Mouse (Mus musculus) layer of hippocampus, adult 2 months (tissue): ENCODE results near the gene Prss42. TPM values are rescaled to one million over a fixed set of nuclear protein-coding genes. Genes with fewer than 3 reads are reported as not detected.
"Not testable (repeated sequence)": the region's sequence is repeated elsewhere in the genome, so short reads cannot be mapped to it uniquely, and the experiment has no call there.

Source experiments
- DNase-seq, 2 experiments: peaks; one replicate each; pipeline ENCODE4 v3.0.0; 2022; ENCODE audit warnings: low spot score in 2 of 2
- H3K27ac ChIP-seq: fragments of 200-600 bp; 2 replicates; pipeline ENCODE4 v1.8.1; 2022
- H3K4me3 ChIP-seq: fragments of 200-600 bp; 2 replicates; pipeline ENCODE4 v1.8.1; 2022; ENCODE audit warnings: mild to moderate bottlenecking
- CTCF ChIP-seq: fragments of 200-600 bp; conservative IDR thresholded peaks from 2 replicates; pipeline ENCODE4 v1.8.1; 2022; ENCODE audit warnings: antibody characterized with exemption, mild to moderate bottlenecking, moderate library complexity
- total RNA-seq, 2 experiments: library from RNA; stranded (reverse); gene quantifications; 2 replicates each; pipeline ENCODE4 v1.2.3; 2021

Gene Prss42
- total RNA-seq, 2 experiments from 2014 or later, result not detected

DNA sequence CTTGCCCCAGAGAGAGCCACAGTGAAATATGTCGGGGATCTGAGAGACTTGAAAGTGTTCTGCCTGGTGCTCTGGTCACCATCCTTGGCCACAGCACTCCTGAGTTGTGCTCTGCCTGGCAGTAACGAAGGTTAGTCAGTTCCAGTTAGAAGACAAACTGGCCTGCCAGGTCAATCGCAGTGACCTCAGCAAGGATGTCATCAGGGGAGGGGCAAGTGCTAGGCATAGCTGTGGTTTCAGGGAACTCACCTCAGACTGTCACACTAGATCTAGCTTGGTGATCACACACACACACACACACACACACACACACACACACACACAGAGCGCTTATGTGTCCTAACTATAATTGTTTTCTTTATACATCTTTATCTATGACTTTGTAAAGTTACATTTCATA is 5.3 kb downstream of the Prss42 start:
- TF ChIP-seq CTCF, result no peak
- no peak overlapping the region for H3K4me3 ChIP-seq
- DNase-seq, result no peak

DNA sequence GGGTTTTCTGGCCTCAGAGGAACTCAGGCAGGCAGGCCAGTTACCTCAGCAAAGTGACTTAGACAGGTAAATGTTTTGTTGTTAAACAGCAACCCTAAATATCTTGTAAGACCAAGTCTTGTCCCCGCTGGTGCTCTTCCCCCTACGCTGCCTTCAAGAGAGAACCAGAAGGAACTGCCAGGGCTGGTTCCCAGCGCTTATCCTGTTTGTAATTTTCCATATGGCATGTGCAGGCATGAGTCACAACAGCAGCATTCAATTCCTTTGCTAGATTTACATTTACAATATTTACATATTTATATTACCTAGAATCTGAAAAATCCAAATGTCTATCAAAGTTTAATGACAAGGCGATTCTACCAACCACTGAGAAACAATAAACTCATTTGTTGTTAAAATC is 12.1 kb downstream of the Prss42 start:
- H3K4me3 ChIP-seq, result no peak overlapping the region
- DNase-seq, result no peak
- H3K27ac ChIP-seq, result no peak overlapping the region
- TF ChIP-seq CTCF, result no peak

More for the DNA sequence above, 5.3 kb downstream of the Prss42 start:
- H3K27ac ChIP-seq, result no peak overlapping the region

GRCm38 (mm10) chr9:110813789-110814188 is 15.8 kb downstream of the Prss42 start, which contains the start of gene Prss44:
Gene Prss44 (plus strand): TSS chr9:110813994.
- TF ChIP-seq CTCF, result no peak
- no peak for DNase-seq
- no peak within 1 kb of the TSS for H3K4me3 ChIP-seq

GRCm38 (mm10) chr9:110820546-110820945 is 22.6 kb downstream of the Prss42 start:
- H3K4me3 ChIP-seq, H3K27ac ChIP-seq, DNase-seq: not testable (repeated sequence)

More at GRCm38 (mm10) chr9:110813789-110814188, 15.8 kb downstream of the Prss42 start, which contains the start of gene Prss44:
- no peak within 1 kb of the TSS for H3K27ac ChIP-seq

- Histone ChIP-seq H3K4me3 (no peak overlapping the region), H3K27ac (no peak overlapping the region)
- no peak for DNase-seq
- no peak for TF ChIP-seq CTCF
Measured at GRCm38 (mm10) chr9:110821436-110821835, 23.5 kb downstream of the Prss42 start.

DNA sequence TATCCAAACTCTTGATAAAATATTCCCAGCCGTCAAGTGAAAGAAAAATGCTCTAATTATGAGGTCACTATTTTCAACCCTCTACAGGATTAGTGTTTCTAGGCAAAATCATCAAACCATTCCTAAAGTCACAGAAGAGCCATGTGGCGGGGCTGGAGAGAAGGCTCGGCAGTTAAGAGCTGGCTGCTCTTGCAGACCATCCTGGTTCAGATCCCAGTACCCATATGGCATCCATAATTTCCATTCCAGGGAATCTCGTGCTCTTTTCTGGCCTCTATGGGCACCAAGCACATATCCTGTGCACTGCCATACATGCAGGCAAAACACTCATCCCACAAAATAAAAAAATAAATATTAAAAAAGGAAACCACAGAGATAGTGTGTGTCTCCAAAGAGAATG is 27.5 kb downstream of the Prss42 start:
- TF ChIP-seq CTCF, result no peak
- Histone ChIP-seq H3K27ac (no peak overlapping the region), H3K4me3 (no peak overlapping the region)
- no peak for DNase-seq

DNA sequence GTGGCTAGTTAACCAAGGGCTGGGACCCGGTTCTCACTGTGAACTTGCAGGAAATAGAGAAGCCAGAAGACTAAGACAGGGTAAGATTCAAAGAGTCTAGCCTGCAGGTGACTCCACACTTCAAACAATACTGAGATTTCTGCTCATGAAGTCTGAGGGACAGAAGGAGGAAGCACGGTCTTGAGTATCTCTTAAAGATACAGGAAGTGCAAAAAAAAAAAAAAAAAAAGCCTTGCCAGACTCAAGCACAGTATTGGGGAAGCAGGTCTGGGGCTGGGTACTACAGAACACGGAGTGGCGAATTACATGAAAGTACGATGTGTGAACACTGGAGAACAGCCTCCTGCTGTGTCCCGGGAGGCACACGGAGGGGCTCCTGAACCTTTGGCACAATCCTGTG is 27.9 kb downstream of the Prss42 start:
- H3K27ac ChIP-seq, result no peak overlapping the region
- DNase-seq, result no peak
- no peak for TF ChIP-seq CTCF
- no peak overlapping the region for H3K4me3 ChIP-seq

DNA sequence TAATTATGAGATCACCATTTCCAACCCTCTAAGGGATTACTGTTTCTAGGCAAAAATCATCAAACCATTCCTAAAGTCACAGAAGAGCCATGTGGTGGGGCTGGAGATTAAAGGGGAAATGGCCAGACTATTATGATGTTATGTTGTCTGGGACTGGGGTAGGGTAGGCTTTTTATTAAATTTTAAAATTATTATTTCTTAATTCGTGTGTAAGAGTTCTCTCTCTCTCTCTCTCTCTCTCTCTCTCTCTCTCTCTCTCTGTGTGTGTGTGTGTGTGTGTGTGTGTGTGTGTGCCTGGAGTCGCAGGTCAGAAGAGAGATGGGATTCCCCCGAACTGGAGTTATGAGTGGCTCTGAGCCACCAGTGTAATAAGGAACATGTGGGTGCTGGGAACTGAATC is 28.4 kb downstream of the Prss42 start, which contains the start of gene Prss43:
Gene Prss43, plus strand, starts transcription at position 301 of the 400 bp plus-strand sequence.
- DNase-seq, result no peak
- no peak for TF ChIP-seq CTCF
- H3K27ac ChIP-seq, result no peak within 1 kb of the TSS

DNA sequence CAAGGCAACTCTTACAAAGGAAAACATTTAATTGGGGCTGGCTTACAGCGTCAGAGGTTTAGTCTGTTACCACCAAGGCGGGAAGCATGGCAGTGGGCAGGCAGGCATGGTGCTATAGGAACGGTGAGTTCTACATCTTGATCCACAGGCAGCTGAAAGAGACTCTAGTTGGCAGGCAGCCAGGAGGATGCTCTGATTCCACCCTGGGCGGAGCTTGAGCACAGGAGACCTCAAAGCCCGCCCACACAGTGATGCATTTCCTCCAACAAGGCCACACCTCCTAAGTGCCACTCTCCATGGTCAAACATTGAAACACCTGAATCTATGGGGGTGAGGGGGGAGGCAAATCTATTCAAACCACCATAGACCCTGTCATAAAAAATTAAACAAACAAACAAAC is 35.1 kb downstream of the Prss42 start:
- Histone ChIP-seq H3K27ac (no peak overlapping the region), H3K4me3 (no peak overlapping the region)
- DNase-seq, result no peak
- no peak for TF ChIP-seq CTCF

More for the DNA sequence above, 28.4 kb downstream of the Prss42 start, which contains the start of gene Prss43:
- no peak within 1 kb of the TSS for H3K4me3 ChIP-seq

DNA sequence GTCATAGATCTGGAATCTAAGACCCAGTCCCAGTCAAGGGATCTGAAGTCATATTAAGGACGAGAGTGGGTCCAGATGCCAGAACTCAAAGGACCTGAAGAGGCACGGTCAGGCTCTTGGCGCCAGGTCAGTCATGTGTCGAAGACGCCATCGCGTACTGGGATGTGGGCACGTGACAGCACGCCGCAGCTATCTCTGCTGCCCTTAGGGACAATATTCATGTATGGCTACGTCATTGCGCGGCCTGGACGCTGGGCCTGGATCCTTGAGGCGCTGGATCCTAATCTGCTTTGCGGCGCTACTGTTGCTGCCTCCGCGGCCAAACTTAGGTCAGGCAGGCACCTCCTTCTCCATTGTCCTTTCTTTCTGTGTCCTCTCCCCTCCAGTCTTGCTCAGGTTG is 36.4 kb downstream of the Prss42 start, which contains the start of gene Prss45:
Gene Prss45, plus strand, starts transcription at position 178 of the 400 bp plus-strand sequence.
- no peak for DNase-seq
- no peak within 1 kb of the TSS for H3K4me3 ChIP-seq
- TF ChIP-seq CTCF, result no peak
- H3K27ac ChIP-seq, result no peak within 1 kb of the TSS

GRCm38 (mm10) chr9:110834961-110835360 is 37.0 kb downstream of the Prss42 start:
- no peak for TF ChIP-seq CTCF
- no peak overlapping the region for H3K4me3 ChIP-seq
- no peak overlapping the region for H3K27ac ChIP-seq
- no peak for DNase-seq

DNA sequence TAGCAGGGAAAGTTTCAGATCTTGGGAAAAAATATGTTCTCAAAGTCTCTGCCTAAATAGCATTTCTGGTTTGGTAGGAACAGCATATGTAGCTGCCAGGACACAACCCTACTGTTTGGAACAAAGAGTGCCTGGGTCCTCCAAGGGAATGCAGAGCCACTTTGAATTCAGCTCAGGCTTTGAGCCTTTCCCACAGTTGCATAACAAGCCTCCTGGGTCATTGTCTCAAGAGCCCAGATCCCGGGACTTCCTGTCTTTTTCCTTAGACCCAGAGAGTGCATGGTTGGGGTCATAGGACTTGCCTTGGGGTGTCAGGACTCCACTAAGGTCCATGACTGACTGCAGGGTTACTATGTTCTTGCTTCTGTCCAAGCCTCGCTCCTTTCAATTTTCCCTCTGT is 38.1 kb downstream of the Prss42 start:
- TF ChIP-seq CTCF, result no peak
- peak overlapping the region; percentile 88 for H3K27ac ChIP-seq
- H3K4me3 ChIP-seq, result no peak overlapping the region
- peak in 1 of 2 experiments; percentile 23 for DNase-seq

GRCm38 (mm10) chr9:110840905-110841304 is 42.9 kb downstream of the Prss42 start:
- no peak for DNase-seq
- H3K4me3 ChIP-seq, result no peak overlapping the region
- TF ChIP-seq CTCF, result no peak
- H3K27ac ChIP-seq, result no peak overlapping the region

DNA sequence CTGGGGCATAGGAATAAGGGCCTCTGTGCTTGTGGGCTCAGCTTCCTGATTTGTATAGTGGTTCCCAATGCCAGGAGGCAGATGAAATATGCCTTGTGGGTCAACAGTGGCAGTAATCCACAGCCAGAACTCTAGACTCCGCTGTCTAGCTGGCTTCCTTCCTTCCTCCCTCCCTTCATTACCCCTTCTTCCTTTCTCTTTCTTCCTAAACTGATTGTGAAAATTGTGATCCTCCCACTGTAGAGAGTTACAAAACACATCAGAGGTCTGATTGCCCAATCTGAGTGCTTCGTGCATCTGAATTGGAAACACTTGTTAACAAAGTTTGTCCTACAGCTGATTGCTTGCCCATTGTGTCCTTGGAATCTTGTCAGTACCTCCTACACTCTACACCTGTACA is 43.5 kb downstream of the Prss42 start:
- H3K4me3 ChIP-seq, result no peak overlapping the region
- no peak overlapping the region for H3K27ac ChIP-seq
- no peak for DNase-seq
- TF ChIP-seq CTCF, result no peak
